Mouse (Mus musculus) liver, embryonic 16.5 days (tissue): ENCODE results near the gene Med12l. TPM values are rescaled to one million over a fixed set of nuclear protein-coding genes. Genes with fewer than 3 reads are reported as not detected.
A peak's percentile ranks its signal among the peaks of the same experiment; 100 is the strongest.

Experiments
- ATAC-seq: fragments of 200-750 bp; cut with Nextera tagmentation; 2 replicates; pipeline ENCODE4 v1.8.0; 2017; ENCODE audit warnings: low read depth, mild to moderate bottlenecking, moderate number of reproducible peaks, moderate library complexity
- H3K27ac ChIP-seq: fragments of 300-500 bp; sonication (generic); 2 replicates; pipeline ENCODE4 v1.5.1; 2014; ENCODE audit warnings: mild to moderate bottlenecking, low read length
- H3K27me3 ChIP-seq: fragments of 300-500 bp; sonication (generic); 2 replicates; pipeline ENCODE4 v1.6.1; 2014; ENCODE audit warnings: low read depth, low read length, mixed read lengths; ENCODE audit not compliant: control insufficient read depth, insufficient read depth
- H3K36me3 ChIP-seq: fragments of 300-500 bp; sonication (generic); 2 replicates; pipeline ENCODE4 v1.6.1; 2014; ENCODE audit warnings: mild to moderate bottlenecking; ENCODE audit not compliant: control insufficient read depth, insufficient read depth
- H3K4me1 ChIP-seq: fragments of 300-500 bp; sonication (generic); 2 replicates; pipeline ENCODE4 v1.6.1; 2014; ENCODE audit warnings: low read depth, low read length, mixed read lengths; ENCODE audit not compliant: control insufficient read depth
- H3K4me2 ChIP-seq: fragments of 300-500 bp; sonication (generic); 2 replicates; pipeline ENCODE4 v1.6.1; 2014; ENCODE audit warnings: low read depth, low read length, mixed read lengths
- H3K4me3 ChIP-seq: fragments of 300-500 bp; sonication (generic); 2 replicates; pipeline ENCODE4 v1.5.1; 2014; ENCODE audit warnings: low read depth, mild to moderate bottlenecking, low read length
- H3K9ac ChIP-seq: fragments of 300-500 bp; sonication (generic); 2 replicates; pipeline ENCODE4 v1.6.1; 2014; ENCODE audit warnings: low read depth, low read length
- H3K9me3 ChIP-seq: fragments of 300-500 bp; sonication (generic); replicated peaks from 2 replicates; pipeline ENCODE4 v1.6.1; 2016; ENCODE audit warnings: low read length; ENCODE audit not compliant: control insufficient read depth
- WGBS: fragments of 180-500 bp; shearing (Covaris S2); extraction: QIAGEN DNeasy Blood & Tissue Kit; methylation state at CpG from one replicate; pipeline ENCODE4 v1.1.7; 2014; ENCODE audit not compliant: insufficient replicate concordance; 5-methylcytosine and 5-hydroxymethylcytosine counted together
- polyA plus RNA-seq: library from polyadenylated mRNA; unstranded; fragments of >200 nt; fragmentation: Nextera tagmentation; extraction: Ambion mirVana; gene quantifications from 2 replicates; pipeline ENCODE4 v1.2.1, GENCODE M21; 2015

The Med12l gene
- polyA plus RNA-seq, 1 experiment from 2014 or later, result 0.73 TPM

DNA sequence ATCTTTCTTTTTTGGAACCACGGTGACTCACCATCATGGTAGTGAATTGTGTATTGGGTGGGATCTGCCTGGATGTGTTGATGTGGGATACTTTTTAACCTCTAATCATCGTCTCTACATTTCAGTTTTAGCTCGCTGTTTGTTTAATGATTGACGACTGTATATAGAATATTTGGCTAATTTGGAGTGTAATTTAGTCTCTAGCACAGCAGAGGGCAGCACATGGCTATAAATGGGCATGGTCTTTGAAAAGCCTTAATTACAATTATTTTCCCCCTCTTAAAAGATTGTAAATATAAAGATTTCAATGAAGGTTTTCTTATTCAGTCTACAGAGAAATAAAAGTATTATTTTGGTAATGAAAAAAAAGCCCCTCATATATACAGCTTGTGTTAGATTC, 71.7 kb downstream of the Med12l start:
- no peak for ATAC-seq
- Histone ChIP-seq H3K4me3 (no peak overlapping the region), H3K4me2 (no peak overlapping the region), H3K27me3 (no peaks in the 10 kb centered on the region), H3K9me3 (no peaks in the 10 kb centered on the region), H3K27ac (no peak overlapping the region), H3K9ac (no peak overlapping the region), H3K36me3 (no peaks in the 10 kb centered on the region), H3K4me1 (no peaks in the 10 kb centered on the region)
- 40% methylated on average over 4 of the region's 4 CpGs for WGBS

- no peak overlapping the region for H3K9ac ChIP-seq
- H3K9me3 ChIP-seq, result no peaks in the 10 kb centered on the region
- H3K36me3 ChIP-seq, result no peaks in the 10 kb centered on the region
- no peaks in the 10 kb centered on the region for H3K27me3 ChIP-seq
- H3K4me2 ChIP-seq, result no peak overlapping the region
- ATAC-seq, result no peak
- 61% methylated on average over 11 of the region's 11 CpGs for WGBS
- H3K4me1 ChIP-seq, result no peaks in the 10 kb centered on the region
- H3K27ac ChIP-seq, result no peak overlapping the region
- no peak overlapping the region for H3K4me3 ChIP-seq
These were observed 73.0 kb downstream of the Med12l start for GRCm38 (mm10) chr3:59078585-59078984.

- Histone ChIP-seq H3K4me2 (no peak overlapping the region), H3K4me1 (no peaks in the 10 kb centered on the region), H3K27ac (no peak overlapping the region), H3K4me3 (no peak overlapping the region), H3K9me3 (no peaks in the 10 kb centered on the region), H3K36me3 (no peaks in the 10 kb centered on the region), H3K9ac (no peak overlapping the region), H3K27me3 (no peaks in the 10 kb centered on the region)
- no peak for ATAC-seq
- 16% methylated on average over 4 of the region's 4 CpGs for WGBS
These were observed 73.7 kb downstream of the Med12l start for GRCm38 (mm10) chr3:59079327-59079726.

GRCm38 (mm10) chr3:59080293-59080916, 74.8 kb downstream of the Med12l start:
- no peaks in the 10 kb centered on the region for H3K27me3 ChIP-seq
- no peaks in the 10 kb centered on the region for H3K4me1 ChIP-seq
- H3K4me2 ChIP-seq, result no peak overlapping the region
- H3K27ac ChIP-seq, result no peak overlapping the region
- H3K36me3 ChIP-seq, result no peaks in the 10 kb centered on the region
- H3K9ac ChIP-seq, result no peak overlapping the region
- H3K4me3 ChIP-seq, result no peak overlapping the region
- no peak for ATAC-seq
- WGBS, result 32% methylated on average over 6 of the region's 6 CpGs
- H3K9me3 ChIP-seq, result no peaks in the 10 kb centered on the region

- no peak overlapping the region for H3K4me3 ChIP-seq
- no peak; the same call in 1 of the 2 replicates for ATAC-seq
- no peak overlapping the region for H3K27ac ChIP-seq
- no peaks in the 10 kb centered on the region for H3K36me3 ChIP-seq
- 9% methylated on average over 7 of the region's 7 CpGs for WGBS
- H3K27me3 ChIP-seq, result no peaks in the 10 kb centered on the region
- H3K9me3 ChIP-seq, result no peaks in the 10 kb centered on the region
- no peaks in the 10 kb centered on the region for H3K4me1 ChIP-seq
- H3K9ac ChIP-seq, result no peak overlapping the region
- H3K4me2 ChIP-seq, result no peak overlapping the region
These were observed 75.3 kb downstream of the Med12l start for GRCm38 (mm10) chr3:59080919-59081318.

- Histone ChIP-seq H3K27me3 (no peaks in the 10 kb centered on the region), H3K4me1 (no peaks in the 10 kb centered on the region; the same call in 1 of the 2 replicates), H3K4me2 (no peak overlapping the region), H3K36me3 (no peaks in the 10 kb centered on the region), H3K9ac (no peak overlapping the region), H3K4me3 (no peak overlapping the region), H3K9me3 (no peaks in the 10 kb centered on the region), H3K27ac (no peak overlapping the region)
- no peak for ATAC-seq
- 67% methylated on average over 11 of the region's 11 CpGs for WGBS
These were observed 87.1 kb downstream of the Med12l start for GRCm38 (mm10) chr3:59092702-59093101.

- WGBS, result 53% methylated on average over 6 of the region's 6 CpGs
- no peak overlapping the region for H3K4me2 ChIP-seq
- no peaks in the 10 kb centered on the region for H3K36me3 ChIP-seq
- no peak overlapping the region for H3K27ac ChIP-seq
- peak; percentile 84 for ATAC-seq
- no peaks in the 10 kb centered on the region for H3K27me3 ChIP-seq
- no peak overlapping the region for H3K9ac ChIP-seq
- H3K4me3 ChIP-seq, result no peak overlapping the region
- H3K4me1 ChIP-seq, result no peaks in the 10 kb centered on the region; the same call in 1 of the 2 replicates
- no peaks in the 10 kb centered on the region for H3K9me3 ChIP-seq
These were observed 91.8 kb downstream of the Med12l start for GRCm38 (mm10) chr3:59097421-59097820.

DNA sequence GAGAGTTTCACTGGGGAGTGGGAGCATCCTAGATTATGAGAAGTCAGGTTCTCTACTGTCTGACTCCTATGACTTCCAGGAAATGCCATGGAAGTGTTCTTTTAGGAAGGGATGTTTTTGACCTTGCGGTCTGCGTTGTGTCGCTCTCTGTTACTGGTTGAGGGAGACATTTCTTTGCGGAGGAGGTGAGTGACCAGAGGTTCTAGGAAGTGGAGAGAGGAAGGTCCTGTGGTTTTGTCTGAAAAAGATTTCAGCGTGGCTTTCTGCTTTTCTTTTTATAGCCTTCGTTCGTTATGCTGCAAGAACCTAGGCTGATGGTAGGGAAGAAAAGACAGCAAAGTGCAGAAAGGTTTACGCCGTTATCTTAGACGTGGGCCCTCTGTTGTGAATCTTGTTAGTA, 92.9 kb downstream of the Med12l start:
- H3K4me3 ChIP-seq, result no peak overlapping the region
- no peak for ATAC-seq
- WGBS, result 25% methylated on average over 10 of the region's 10 CpGs
- H3K4me1 ChIP-seq, result no peaks in the 10 kb centered on the region; the same call in 1 of the 2 replicates
- H3K4me2 ChIP-seq, result no peak overlapping the region
- H3K27me3 ChIP-seq, result no peaks in the 10 kb centered on the region
- no peak overlapping the region for H3K27ac ChIP-seq
- H3K9ac ChIP-seq, result no peak overlapping the region
- no peaks in the 10 kb centered on the region for H3K36me3 ChIP-seq
- no peaks in the 10 kb centered on the region for H3K9me3 ChIP-seq

DNA sequence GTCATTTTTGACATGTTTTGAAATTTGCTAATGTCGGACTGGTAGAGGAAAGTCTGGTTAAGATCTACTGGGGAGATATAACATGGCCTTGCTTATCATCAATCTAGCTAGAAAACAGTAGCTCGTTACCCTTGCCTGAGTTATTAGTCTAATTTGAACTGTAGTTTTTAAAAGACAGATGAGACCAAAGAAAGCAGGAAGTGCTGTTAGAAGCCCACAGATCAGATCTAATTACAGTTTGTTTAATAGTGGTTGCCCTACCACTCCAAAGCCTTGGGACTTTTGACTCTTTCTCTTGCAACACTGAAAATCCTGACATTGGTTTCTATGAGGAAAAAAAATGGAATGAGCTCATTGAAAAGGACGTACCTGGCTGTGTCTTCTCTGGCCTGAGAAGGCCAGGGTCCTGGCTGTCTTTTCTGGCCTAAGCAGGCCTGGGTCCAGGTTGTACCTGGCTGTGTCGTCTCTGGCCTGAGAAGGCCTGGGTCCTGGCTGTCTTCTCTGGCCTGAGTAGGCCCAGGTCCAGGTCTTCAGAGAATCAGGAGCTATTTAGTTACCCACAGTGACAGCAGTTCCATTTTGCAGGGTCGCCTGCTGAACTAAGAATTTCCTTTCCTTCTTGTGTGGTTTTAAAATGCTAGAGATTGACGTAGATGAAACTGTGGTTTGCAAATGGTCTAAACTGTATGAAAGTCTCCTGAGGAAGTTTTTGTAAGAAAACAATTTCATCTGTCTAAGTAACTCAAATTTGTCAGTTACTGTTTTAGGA, 95.8 kb downstream of the Med12l start, which contains the start of gene Gpr171:
Gene Gpr171, minus strand, starts transcription at position 604 of the 769 bp plus-strand sequence.
- WGBS, result 33% methylated on average over 6 of the region's 6 CpGs
- Histone ChIP-seq H3K27ac (no peak within 1 kb of the TSS), H3K4me1 (peaks cover 3% of the 10 kb centered on the region), H3K27me3 (no peaks in the 10 kb centered on the region), H3K4me3 (0 out of 2 replicates have a peak within 1 kb of the TSS, but pooled peaks have one; percentile 3), H3K36me3 (no peaks in the 10 kb centered on the region), H3K9ac (no peak within 1 kb of the TSS), H3K9me3 (no peaks in the 10 kb centered on the region), H3K4me2 (no peak within 1 kb of the TSS)
- ATAC-seq, result no peak
